Mouse (Mus musculus) frontal cortex, postnatal 36 days (tissue): ENCODE results near the gene Sec16a.
A peak's percentile ranks its signal among the peaks of the same experiment; 100 is the strongest.

Experiments used
- DNase-seq, 2 experiments: peaks; one replicate each; pipeline ENCODE4 v3.0.0; 2022; ENCODE audit warnings: low spot score in 2 of 2

Sec16a gene

GRCm38 (mm10) chr2:26474789-26475504, 29.9 kb upstream of the Sec16a start:
- no peak for DNase-seq

GRCm38 (mm10) chr2:26472312-26473090, 27.5 kb upstream of the Sec16a start:
- DNase-seq: no peak

GRCm38 (mm10) chr2:26471652-26472285, 26.8 kb upstream of the Sec16a start:
- DNase-seq: no peak

GRCm38 (mm10) chr2:26470967-26471366, 26.0 kb upstream of the Sec16a start:
- DNase-seq: no peak

- DNase-seq: no peak
These were observed 23.4 kb upstream of the Sec16a start for GRCm38 (mm10) chr2:26468376-26468775.

GRCm38 (mm10) chr2:26463412-26463811, 18.4 kb upstream of the Sec16a start:
- no peak for DNase-seq

GRCm38 (mm10) chr2:26462980-26463379, 18.0 kb upstream of the Sec16a start:
- no peak for DNase-seq

- DNase-seq: no peak
These were observed 16.7 kb upstream of the Sec16a start for GRCm38 (mm10) chr2:26461667-26462066.

GRCm38 (mm10) chr2:26460837-26461236, 15.8 kb upstream of the Sec16a start:
- DNase-seq: no peak

- DNase-seq: no peak
These were observed 15.2 kb upstream of the Sec16a start for GRCm38 (mm10) chr2:26460097-26460646.

GRCm38 (mm10) chr2:26459478-26459877, 14.5 kb upstream of the Sec16a start:
- no peak for DNase-seq

GRCm38 (mm10) chr2:26458402-26459124, 13.5 kb upstream of the Sec16a start:
- DNase-seq: no peak

GRCm38 (mm10) chr2:26449121-26450060, 4.4 kb upstream of the Sec16a start:
- DNase-seq: peak; percentile 77 to 89

GRCm38 (mm10) chr2:26447451-26447850, 2.4 kb upstream of the Sec16a start:
- DNase-seq: no peak

GRCm38 (mm10) chr2:26446671-26447070, 1.7 kb upstream of the Sec16a start:
- DNase-seq: no peak

- DNase-seq: peak; percentile 96 to 97
These were observed 840 bp upstream of the Sec16a start for GRCm38 (mm10) chr2:26445666-26446445.

GRCm38 (mm10) chr2:26444368-26444767, 648 bp downstream of the Sec16a start:
- DNase-seq: no peak

- DNase-seq: no peak
These were observed 1.1 kb downstream of the Sec16a start for GRCm38 (mm10) chr2:26443876-26444275.

GRCm38 (mm10) chr2:26442843-26443242, 2.2 kb downstream of the Sec16a start:
- no peak for DNase-seq

- no peak for DNase-seq
These were observed 3.3 kb downstream of the Sec16a start for GRCm38 (mm10) chr2:26441688-26442087.
